Mouse (Mus musculus): ENCODE data around the gene Kif21b. TPM values are rescaled to one million over a fixed set of nuclear protein-coding genes. Genes with fewer than 3 reads are reported as not detected.

Kif21b gene
- polyA plus RNA-seq, 1 experiment from 2014 or later: 47.9 TPM

DNA sequence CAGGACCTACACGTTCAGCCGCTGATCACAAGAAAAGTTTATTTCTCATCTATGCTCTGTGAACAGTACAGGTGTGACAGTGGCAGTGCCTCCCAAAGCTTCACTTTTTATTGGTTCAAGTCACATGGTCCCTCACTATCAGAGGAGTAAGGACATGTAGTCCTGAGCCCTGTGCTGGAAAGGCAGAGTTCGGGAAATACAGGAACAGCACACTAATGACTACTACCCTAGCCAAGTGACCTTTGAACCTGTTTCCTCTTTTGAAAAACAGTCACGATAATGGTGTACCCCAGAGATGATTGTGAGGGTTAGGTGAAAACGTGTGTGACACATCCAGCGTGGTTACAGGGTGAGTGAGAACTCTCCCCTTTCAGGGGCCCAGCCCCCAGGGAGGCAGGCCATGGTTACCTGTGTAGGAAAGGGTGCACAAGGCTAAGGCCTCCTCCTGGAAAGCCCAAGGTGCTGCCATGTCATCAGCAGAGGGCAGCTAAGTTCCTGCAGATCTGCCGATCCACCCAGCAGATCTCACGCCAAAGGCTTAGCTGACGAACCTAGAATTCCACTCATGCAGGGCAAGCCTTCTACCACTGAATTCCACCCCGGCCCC lies 4.9 kb upstream of the Kif21b start:
- ATAC-seq: no peak
- H3K9me3 ChIP-seq (replicated peaks; ENCODE audit: control insufficient read depth, low read length, poor library complexity, severe bottlenecking): no peaks in the 10 kb centered on the region
- H3K4me1 ChIP-seq (ENCODE audit: control insufficient read depth, insufficient read depth, low read length): peaks cover 9% of the 10 kb centered on the region
- no peaks in the 10 kb centered on the region for H3K27me3 ChIP-seq (ENCODE audit: control insufficient read depth, insufficient read depth, low read depth, low read length)
- no peak overlapping the region for H3K27ac ChIP-seq (ENCODE audit: low read length)
- no peaks in the 10 kb centered on the region for H3K36me3 ChIP-seq (ENCODE audit: control insufficient read depth, insufficient read depth, low read length)
- H3K4me3 ChIP-seq (ENCODE audit: low read depth, low read length): no peak overlapping the region
- H3K9ac ChIP-seq (ENCODE audit: low read depth, low read length): no peak overlapping the region
- no peak overlapping the region for H3K4me2 ChIP-seq (ENCODE audit: low read length)
- WGBS: 83% methylated on average over 10 of the region's 10 CpGs

DNA sequence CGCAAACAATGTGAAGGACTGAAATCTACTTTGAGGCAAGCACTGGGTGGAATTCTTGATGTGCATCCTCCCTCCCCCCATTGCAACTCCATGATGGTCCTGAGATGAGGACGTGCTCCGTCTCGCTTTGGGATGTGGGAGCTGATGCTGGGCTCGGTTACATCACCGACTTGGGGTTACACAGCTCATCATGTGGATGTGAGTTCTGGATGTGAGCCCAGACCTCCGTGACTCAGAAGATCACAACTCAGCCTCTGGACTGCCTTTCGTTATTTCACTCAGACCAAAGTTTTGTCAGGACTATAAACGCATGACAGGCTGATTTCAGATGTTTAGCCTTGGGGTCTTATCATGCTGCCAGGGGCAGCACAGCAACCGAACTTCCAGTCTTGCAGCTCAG lies 4.3 kb upstream of the Kif21b start:
- H3K27ac ChIP-seq (ENCODE audit: low read length): no peak overlapping the region
- H3K4me1 ChIP-seq (ENCODE audit: control insufficient read depth, insufficient read depth, low read length): peaks cover 9% of the 10 kb centered on the region
- H3K36me3 ChIP-seq (ENCODE audit: control insufficient read depth, insufficient read depth, low read length): no peaks in the 10 kb centered on the region
- H3K4me3 ChIP-seq (ENCODE audit: low read depth, low read length): no peak overlapping the region
- no peak overlapping the region for H3K4me2 ChIP-seq (ENCODE audit: low read length)
- H3K9ac ChIP-seq (ENCODE audit: low read depth, low read length): no peak overlapping the region
- H3K9me3 ChIP-seq (replicated peaks; ENCODE audit: control insufficient read depth, low read length, poor library complexity, severe bottlenecking): no peaks in the 10 kb centered on the region
- ATAC-seq: no peak
- WGBS: 84% methylated on average over 10 of the region's 10 CpGs
- H3K27me3 ChIP-seq (ENCODE audit: control insufficient read depth, insufficient read depth, low read depth, low read length): no peaks in the 10 kb centered on the region

DNA sequence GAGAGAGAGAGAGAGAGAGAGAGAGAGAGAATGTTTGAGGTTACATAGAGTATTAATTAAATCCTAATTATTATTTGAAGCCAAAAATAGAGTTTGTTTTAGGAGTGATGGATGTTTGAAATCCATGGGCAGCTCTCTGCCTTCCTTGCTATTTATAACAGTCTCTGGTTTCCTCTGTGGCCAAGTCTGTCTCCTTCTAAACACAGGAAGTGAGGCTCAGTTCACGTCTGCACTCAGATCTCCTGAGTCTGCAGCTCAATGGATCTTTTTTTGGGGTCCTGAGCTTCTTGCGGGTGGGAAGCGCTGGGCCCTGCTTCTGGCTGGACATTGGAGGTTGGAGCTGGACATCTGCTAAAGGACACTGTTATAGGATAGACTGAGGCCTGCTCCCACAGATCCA lies 3.3 kb upstream of the Kif21b start:
- Histone ChIP-seq H3K9ac (ENCODE audit: low read depth, low read length) (no peak overlapping the region), H3K27me3 (ENCODE audit: control insufficient read depth, insufficient read depth, low read depth, low read length) (no peaks in the 10 kb centered on the region), H3K36me3 (ENCODE audit: control insufficient read depth, insufficient read depth, low read length) (no peaks in the 10 kb centered on the region), H3K4me3 (ENCODE audit: low read depth, low read length) (no peak overlapping the region), H3K4me1 (ENCODE audit: control insufficient read depth, insufficient read depth, low read length) (peaks cover 9% of the 10 kb centered on the region), H3K27ac (ENCODE audit: low read length) (no peak overlapping the region), H3K4me2 (ENCODE audit: low read length) (no peak overlapping the region), H3K9me3 (replicated peaks; ENCODE audit: control insufficient read depth, low read length, poor library complexity, severe bottlenecking) (no peaks in the 10 kb centered on the region)
- WGBS: 79% methylated on average over 3 of the region's 3 CpGs
- ATAC-seq: no peak

DNA sequence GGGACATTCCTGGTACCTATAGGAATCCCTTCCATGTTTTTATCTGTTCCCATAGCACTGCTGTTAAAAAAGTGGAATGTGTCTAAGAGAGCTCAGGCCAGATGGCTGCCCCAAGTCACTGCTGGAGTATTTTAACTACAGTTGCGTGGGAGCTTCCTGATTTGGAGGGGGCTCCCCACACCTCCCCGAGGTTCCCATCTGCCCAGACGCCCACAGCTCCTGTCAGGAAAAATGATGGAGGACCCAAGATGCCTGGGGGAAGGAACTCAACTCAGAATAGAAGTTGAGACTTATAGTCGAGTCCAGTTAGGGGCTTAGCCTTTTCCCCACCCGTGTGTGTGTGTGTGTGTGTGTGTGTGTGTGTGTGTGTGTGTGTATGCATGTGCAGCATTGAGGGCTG lies 2.8 kb upstream of the Kif21b start:
- 64% methylated on average over 5 of the region's 5 CpGs for WGBS
- Histone ChIP-seq H3K4me1 (ENCODE audit: control insufficient read depth, insufficient read depth, low read length) (peaks cover 9% of the 10 kb centered on the region), H3K4me3 (ENCODE audit: low read depth, low read length) (no peak overlapping the region), H3K36me3 (ENCODE audit: control insufficient read depth, insufficient read depth, low read length) (no peaks in the 10 kb centered on the region), H3K9ac (ENCODE audit: low read depth, low read length) (no peak overlapping the region), H3K4me2 (ENCODE audit: low read length) (no peak overlapping the region), H3K27ac (ENCODE audit: low read length) (no peak overlapping the region), H3K9me3 (replicated peaks; ENCODE audit: control insufficient read depth, low read length, poor library complexity, severe bottlenecking) (no peaks in the 10 kb centered on the region), H3K27me3 (ENCODE audit: control insufficient read depth, insufficient read depth, low read depth, low read length) (no peaks in the 10 kb centered on the region)
- no peak for ATAC-seq

DNA sequence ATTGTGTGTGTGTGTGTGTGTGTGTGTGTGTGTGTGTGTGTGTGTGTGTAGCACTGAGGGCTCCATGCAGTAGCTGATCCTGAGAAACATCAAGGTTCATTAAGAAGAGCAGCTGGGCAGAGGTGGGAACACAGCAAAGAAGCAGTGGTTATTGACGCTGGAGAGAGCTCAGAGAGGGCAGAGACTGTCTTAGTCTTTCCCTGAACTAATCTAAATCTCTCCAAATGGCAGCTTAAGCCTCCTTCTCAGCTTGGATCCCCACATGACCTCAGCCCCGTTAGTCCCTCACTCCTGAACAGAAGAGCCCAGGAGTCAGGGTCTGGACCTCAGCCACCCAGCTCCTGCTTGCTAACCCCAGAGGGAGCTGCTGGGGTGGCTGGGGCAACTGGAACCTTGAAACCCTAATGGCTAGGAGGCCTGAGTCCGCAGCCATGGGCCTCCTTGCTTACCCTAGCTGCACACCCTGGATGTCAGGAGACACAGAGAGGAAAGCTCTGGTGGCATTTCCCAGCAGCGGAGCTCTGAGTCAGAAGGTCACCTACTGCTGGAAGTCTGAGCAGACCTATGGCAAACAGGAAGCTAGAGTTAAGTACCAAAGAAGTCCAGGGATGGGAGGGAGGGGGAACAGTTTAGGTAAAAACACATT lies 2.1 kb upstream of the Kif21b start:
- no peak overlapping the region for H3K27ac ChIP-seq (ENCODE audit: low read length)
- ATAC-seq: no peak
- H3K36me3 ChIP-seq (ENCODE audit: control insufficient read depth, insufficient read depth, low read length): no peaks in the 10 kb centered on the region
- H3K27me3 ChIP-seq (ENCODE audit: control insufficient read depth, insufficient read depth, low read depth, low read length): no peaks in the 10 kb centered on the region
- H3K9ac ChIP-seq (ENCODE audit: low read depth, low read length): no peak overlapping the region
- no peak overlapping the region for H3K4me2 ChIP-seq (ENCODE audit: low read length)
- no peak overlapping the region for H3K4me3 ChIP-seq (ENCODE audit: low read depth, low read length)
- 45% methylated on average over 4 of the region's 4 CpGs for WGBS
- peaks cover 14% of the 10 kb centered on the region for H3K4me1 ChIP-seq (ENCODE audit: control insufficient read depth, insufficient read depth, low read length)
- H3K9me3 ChIP-seq (replicated peaks; ENCODE audit: control insufficient read depth, low read length, poor library complexity, severe bottlenecking): no peaks in the 10 kb centered on the region

DNA sequence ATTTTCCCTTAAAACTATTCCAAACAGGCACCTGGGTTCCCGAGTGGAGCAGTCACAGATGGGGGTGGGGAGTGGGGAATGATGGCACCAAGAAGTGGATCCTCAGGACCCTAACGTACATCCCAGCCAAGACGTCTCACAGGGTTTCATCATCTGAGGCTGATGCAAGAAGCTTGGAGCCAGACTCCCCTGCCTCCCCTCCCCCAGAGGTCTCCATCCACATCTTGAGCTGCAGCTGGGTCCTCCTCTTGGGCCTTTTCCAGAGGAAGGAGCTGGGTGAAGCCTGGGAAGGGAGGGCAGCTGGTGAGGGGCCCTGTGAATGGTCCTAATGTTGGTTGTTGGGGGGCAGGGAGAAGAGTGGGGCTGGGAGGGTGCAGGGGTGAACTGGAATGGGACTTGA lies 1.1 kb upstream of the Kif21b start:
- WGBS: 45% methylated on average over 3 of the region's 3 CpGs
- Histone ChIP-seq H3K9me3 (replicated peaks; ENCODE audit: control insufficient read depth, low read length, poor library complexity, severe bottlenecking) (no peaks in the 10 kb centered on the region), H3K9ac (ENCODE audit: low read depth, low read length) (no peak overlapping the region), H3K27me3 (ENCODE audit: control insufficient read depth, insufficient read depth, low read depth, low read length) (no peaks in the 10 kb centered on the region), H3K4me2 (ENCODE audit: low read length) (peak overlapping the region; percentile 87), H3K4me1 (ENCODE audit: control insufficient read depth, insufficient read depth, low read length) (peaks cover 24% of the 10 kb centered on the region), H3K27ac (ENCODE audit: low read length) (peak overlapping the region; percentile 96), H3K36me3 (ENCODE audit: control insufficient read depth, insufficient read depth, low read length) (no peaks in the 10 kb centered on the region), H3K4me3 (ENCODE audit: low read depth, low read length) (peak overlapping the region; percentile 85)
- no peak for ATAC-seq

DNA sequence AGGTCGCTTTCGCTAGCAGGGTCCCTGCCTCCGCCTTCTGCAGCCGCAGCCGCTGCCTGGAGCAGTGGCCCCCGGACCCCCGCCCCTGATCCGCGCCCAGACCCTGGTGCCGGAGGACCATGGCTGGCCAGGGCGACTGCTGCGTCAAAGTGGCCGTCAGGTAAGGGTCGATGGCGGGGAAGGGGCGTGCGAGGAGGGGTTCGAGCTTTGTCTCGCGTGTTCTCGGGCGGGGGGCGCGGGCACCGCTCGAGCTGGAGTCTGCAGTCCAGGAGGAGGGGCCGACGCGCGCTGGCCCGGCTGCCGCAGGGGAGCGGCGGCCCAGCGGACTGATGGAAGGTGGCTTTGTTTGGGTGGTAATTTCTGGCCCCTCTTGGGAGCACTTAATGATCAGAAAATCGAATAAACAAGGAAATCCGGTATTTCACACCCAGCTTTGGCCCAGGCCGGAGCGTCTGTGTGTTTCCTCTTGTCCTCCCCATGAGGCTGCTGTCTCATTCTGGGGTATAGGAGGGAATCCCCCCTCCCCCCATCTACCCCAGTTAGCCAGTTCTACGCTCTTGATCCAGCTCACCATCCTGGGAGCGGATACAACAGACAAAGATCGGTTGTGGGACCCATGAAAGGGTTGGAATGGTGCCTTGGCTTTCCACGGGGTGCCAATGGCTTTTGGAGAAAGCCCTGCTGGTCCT lies 558 bp downstream of the Kif21b start:
- WGBS: under 1% methylated on average over 39 of the region's 43 CpGs
- H3K4me2 ChIP-seq (ENCODE audit: low read length): peak overlapping the region; percentile 87
- peaks cover 41% of the 10 kb centered on the region for H3K4me1 ChIP-seq (ENCODE audit: control insufficient read depth, insufficient read depth, low read length)
- peak overlapping the region; percentile 96 for H3K27ac ChIP-seq (ENCODE audit: low read length)
- ATAC-seq: peak; percentile 63
- no peaks in the 10 kb centered on the region for H3K36me3 ChIP-seq (ENCODE audit: control insufficient read depth, insufficient read depth, low read length)
- peak overlapping the region; percentile 98 for H3K9ac ChIP-seq (ENCODE audit: low read depth, low read length)
- no peaks in the 10 kb centered on the region for H3K27me3 ChIP-seq (ENCODE audit: control insufficient read depth, insufficient read depth, low read depth, low read length)
- peak overlapping the region; percentile 85 for H3K4me3 ChIP-seq (ENCODE audit: low read depth, low read length)
- no peaks in the 10 kb centered on the region for H3K9me3 ChIP-seq (replicated peaks; ENCODE audit: control insufficient read depth, low read length, poor library complexity, severe bottlenecking)

DNA sequence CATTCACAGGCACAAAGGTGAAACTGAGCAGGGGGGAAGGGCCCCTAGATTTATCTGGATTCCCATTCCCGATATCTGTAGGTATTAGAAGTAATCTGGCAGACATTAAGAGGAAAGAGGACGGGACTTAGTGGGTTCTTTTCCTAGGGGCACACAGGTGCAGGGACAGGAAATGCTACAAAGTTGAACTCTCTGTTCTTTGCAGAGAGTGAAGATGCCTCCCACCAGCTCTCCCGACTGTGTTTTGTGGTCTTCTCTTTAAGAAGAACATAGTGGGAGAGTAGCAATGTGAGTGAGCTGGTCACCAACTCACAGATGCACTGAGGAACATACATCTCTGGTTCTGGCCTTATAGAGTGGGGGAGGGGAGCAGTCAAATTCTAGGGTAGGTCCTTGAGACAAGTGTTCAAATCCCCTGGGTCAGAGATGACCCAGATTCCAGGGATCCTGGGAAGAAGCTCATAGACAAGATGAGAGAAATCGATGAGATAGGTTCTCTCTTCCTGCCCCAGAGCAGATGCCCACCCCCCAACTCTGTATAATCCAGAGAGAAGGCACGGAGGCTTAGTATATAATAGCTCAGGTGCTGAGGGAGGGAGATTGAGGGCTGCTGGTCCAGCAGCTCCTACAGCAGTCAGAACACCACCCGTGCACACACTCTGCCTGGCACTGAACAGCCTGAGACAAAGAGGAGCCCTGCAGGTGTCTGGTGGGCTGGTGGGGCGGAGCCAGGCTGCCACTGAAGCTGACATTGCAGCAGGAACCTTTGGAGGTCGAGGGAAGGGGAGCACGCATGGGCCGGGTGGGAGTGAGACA lies 1.4 kb downstream of the Kif21b start:
- H3K9ac ChIP-seq (ENCODE audit: low read depth, low read length): peak overlapping the region; percentile 98
- peak overlapping the region; percentile 85 for H3K4me3 ChIP-seq (ENCODE audit: low read depth, low read length)
- no peaks in the 10 kb centered on the region for H3K9me3 ChIP-seq (replicated peaks; ENCODE audit: control insufficient read depth, low read length, poor library complexity, severe bottlenecking)
- no peaks in the 10 kb centered on the region for H3K27me3 ChIP-seq (ENCODE audit: control insufficient read depth, insufficient read depth, low read depth, low read length)
- H3K36me3 ChIP-seq (ENCODE audit: control insufficient read depth, insufficient read depth, low read length): no peaks in the 10 kb centered on the region
- H3K4me1 ChIP-seq (ENCODE audit: control insufficient read depth, insufficient read depth, low read length): peaks cover 49% of the 10 kb centered on the region
- peak; percentile 22; the same call in 1 of the 2 replicates for ATAC-seq
- H3K27ac ChIP-seq (ENCODE audit: low read length): peak overlapping the region; percentile 96
- whole genome bisulfite sequencing: 11% methylated on average over 10 of the region's 10 CpGs
- H3K4me2 ChIP-seq (ENCODE audit: low read length): peak overlapping the region; percentile 87
